Mouse (Mus musculus): ENCODE results near the gene Rab40c. TPM values are rescaled to one million over a fixed set of nuclear protein-coding genes. Genes with fewer than 3 reads are reported as not detected.

Rab40c gene
- polyA plus RNA-seq, 1 experiment from 2014 or later: 6.5 TPM

DNA sequence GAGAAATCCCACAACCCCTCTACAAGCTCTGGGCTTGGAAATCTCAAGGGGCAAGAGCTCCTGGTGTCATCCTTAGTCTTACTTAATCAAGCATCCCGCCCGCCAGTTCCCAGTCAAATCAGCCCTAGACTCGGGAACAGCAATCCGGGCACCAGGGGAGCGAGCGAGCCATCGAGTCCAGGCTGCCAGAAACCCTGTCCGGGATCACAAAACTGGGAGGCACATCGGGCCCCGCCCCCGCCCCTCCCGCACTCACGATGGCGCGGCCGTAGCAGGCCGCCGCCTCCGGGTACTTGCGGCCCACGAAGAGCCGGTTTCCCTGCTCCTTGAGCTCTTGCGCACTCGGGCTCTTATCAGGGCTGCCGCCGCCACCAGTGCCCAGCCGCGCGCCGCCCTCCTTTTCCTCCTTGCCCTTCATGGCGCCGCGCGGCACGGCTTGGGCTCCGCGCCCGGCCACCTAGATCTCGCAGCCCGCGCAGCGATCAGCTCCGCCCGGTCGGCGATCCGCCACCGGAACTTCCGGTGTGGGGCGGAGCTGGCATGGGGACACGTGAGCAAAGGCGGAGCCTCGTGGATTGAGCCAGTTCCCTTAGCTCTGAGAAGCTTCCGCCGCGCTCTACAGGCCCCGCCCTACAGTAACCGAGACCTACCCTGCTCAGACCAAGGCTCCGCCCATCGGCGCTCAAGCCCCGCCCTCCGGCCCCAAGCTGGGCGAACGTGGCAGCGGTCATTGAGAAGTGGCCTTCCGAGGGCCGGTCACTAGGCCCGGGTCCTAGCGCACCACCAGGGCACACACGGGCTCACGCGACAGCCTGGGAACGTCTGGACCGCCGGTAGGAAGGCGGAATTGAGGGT is 86.9 kb downstream of the Rab40c start:
- ATAC-seq (ENCODE audit: low read depth) (peak; percentile 89), DNase-seq (peak; percentile 99)
- no peaks in the 10 kb centered on the region for H3K9me3 ChIP-seq (replicated peaks)
- H3K4me1 ChIP-seq (replicated peaks): peaks cover 85% of the 10 kb centered on the region
- H3K27me3 ChIP-seq: no peaks in the 10 kb centered on the region
- peak overlapping the region; percentile 92 for H3K9ac ChIP-seq
- under 1% methylated on average over 76 of the region's 77 CpGs for WGBS (ENCODE audit: insufficient replicate concordance)
- H3K27ac ChIP-seq: peak overlapping the region; percentile 93
- H3K4me2 ChIP-seq: peak overlapping the region; percentile 99
- peaks cover 53% of the 10 kb centered on the region for H3K36me3 ChIP-seq
- H3K4me3 ChIP-seq (replicated peaks): peak overlapping the region; percentile 85

Other genes starting within 250 kb of the Rab40c start
- gene Gng13, start 202.6 kb downstream of the Rab40c start, polyA plus RNA-seq (2015; fragmentation: Nextera tagmentation; extraction: Ambion mirVana): 0.25 and 0.51 TPM in 2 replicates
- 24.8 and 25.4 TPM in 2 replicates for gene Chtf18, start 192.3 kb downstream of the Rab40c start, polyA plus RNA-seq (2015; fragmentation: Nextera tagmentation; extraction: Ambion mirVana)
- 7.6 and 8.4 TPM in 2 replicates for gene Rpusd1, start 192.1 kb downstream of the Rab40c start, polyA plus RNA-seq (2015; fragmentation: Nextera tagmentation; extraction: Ambion mirVana)
- gene Mslnl, start 183.7 kb downstream of the Rab40c start, polyA plus RNA-seq (2015; fragmentation: Nextera tagmentation; extraction: Ambion mirVana): not detected in 2 replicates
- 0.81 and 1.2 TPM in 2 replicates for gene Msln, start 165.3 kb downstream of the Rab40c start, polyA plus RNA-seq (2015; fragmentation: Nextera tagmentation; extraction: Ambion mirVana)
- 16.4 and 17.5 TPM in 2 replicates for gene Narfl, start 146.0 kb downstream of the Rab40c start, polyA plus RNA-seq (2015; fragmentation: Nextera tagmentation; extraction: Ambion mirVana)
- gene Haghl, start 134.1 kb downstream of the Rab40c start, polyA plus RNA-seq (2015; fragmentation: Nextera tagmentation; extraction: Ambion mirVana): 6.8 and 7.3 TPM in 2 replicates
- 0.05 and 0.07 TPM in 2 replicates for gene Ccdc78, start 133.1 kb downstream of the Rab40c start, polyA plus RNA-seq (2015; fragmentation: Nextera tagmentation; extraction: Ambion mirVana)
- 54.5 and 61.8 TPM in 2 replicates for gene Fam173a, start 126.8 kb downstream of the Rab40c start, polyA plus RNA-seq (2015; fragmentation: Nextera tagmentation; extraction: Ambion mirVana)
- 0.46 TPM in 1 of 2 replicates, not detected in the other for gene AC134908.4, start 124.1 kb downstream of the Rab40c start, polyA plus RNA-seq (2015; fragmentation: Nextera tagmentation; extraction: Ambion mirVana)
- 21.2 and 23.8 TPM in 2 replicates for gene Metrn, start 122.6 kb downstream of the Rab40c start, polyA plus RNA-seq (2015; fragmentation: Nextera tagmentation; extraction: Ambion mirVana)
- gene Fbxl16, start 110.6 kb downstream of the Rab40c start, polyA plus RNA-seq (2015; fragmentation: Nextera tagmentation; extraction: Ambion mirVana): 0.05 and 0.32 TPM in 2 replicates
- 11.9 and 14.2 TPM in 2 replicates for gene Wdr24, start 96.1 kb downstream of the Rab40c start, polyA plus RNA-seq (2015; fragmentation: Nextera tagmentation; extraction: Ambion mirVana)
- gene Jmjd8, start 90.9 kb downstream of the Rab40c start, polyA plus RNA-seq (2015; fragmentation: Nextera tagmentation; extraction: Ambion mirVana): 21.7 and 26.9 TPM in 2 replicates
- gene Stub1, start 86.3 kb downstream of the Rab40c start, polyA plus RNA-seq (2015; fragmentation: Nextera tagmentation; extraction: Ambion mirVana): 130 TPM in 2 replicates
- 0.20 and 0.30 TPM in 2 replicates for gene Rhbdl1, start 82.4 kb downstream of the Rab40c start, polyA plus RNA-seq (2015; fragmentation: Nextera tagmentation; extraction: Ambion mirVana)
- 0.28 and 0.57 TPM in 2 replicates for gene Gm20683, start 78.0 kb downstream of the Rab40c start, polyA plus RNA-seq (2015; fragmentation: Nextera tagmentation; extraction: Ambion mirVana)
- gene Rhot2, start 74.9 kb downstream of the Rab40c start, polyA plus RNA-seq (2015; fragmentation: Nextera tagmentation; extraction: Ambion mirVana): 12.8 and 13.5 TPM in 2 replicates
- gene Wdr90, start 58.2 kb downstream of the Rab40c start, polyA plus RNA-seq (2015; fragmentation: Nextera tagmentation; extraction: Ambion mirVana): 10.2 and 12.5 TPM in 2 replicates
- 62.1 and 66.2 TPM in 2 replicates for gene Mcrip2, start 51.0 kb downstream of the Rab40c start, polyA plus RNA-seq (2015; fragmentation: Nextera tagmentation; extraction: Ambion mirVana)
- 43.9 and 46.9 TPM in 2 replicates for gene Mettl26, start 44.7 kb downstream of the Rab40c start, polyA plus RNA-seq (2015; fragmentation: Nextera tagmentation; extraction: Ambion mirVana)
- gene Wfikkn1, start 38.9 kb downstream of the Rab40c start, polyA plus RNA-seq (2015; fragmentation: Nextera tagmentation; extraction: Ambion mirVana): 0.65 and 1.00 TPM in 2 replicates
- gene Pigq, start 25.2 kb upstream of the Rab40c start, polyA plus RNA-seq (2015; fragmentation: Nextera tagmentation; extraction: Ambion mirVana): 126 and 152 TPM in 2 replicates
- 5.1 and 7.2 TPM in 2 replicates for gene Nhlrc4, start 25.2 kb upstream of the Rab40c start, polyA plus RNA-seq (2015; fragmentation: Nextera tagmentation; extraction: Ambion mirVana)
- gene A930017K11Rik, start 32.8 kb upstream of the Rab40c start, polyA plus RNA-seq (2015; fragmentation: Nextera tagmentation; extraction: Ambion mirVana): 0.24 and 0.32 TPM in 2 replicates
- 11.1 and 12.3 TPM in 2 replicates for gene Capn15, start 66.1 kb upstream of the Rab40c start, polyA plus RNA-seq (2015; fragmentation: Nextera tagmentation; extraction: Ambion mirVana)
- 1.8 and 1.9 TPM in 2 replicates for gene Rab11fip3, start 149.8 kb upstream of the Rab40c start, polyA plus RNA-seq (2015; fragmentation: Nextera tagmentation; extraction: Ambion mirVana)
- 11.1 and 13.8 TPM in 2 replicates for gene Decr2, start 170.6 kb upstream of the Rab40c start, polyA plus RNA-seq (2015; fragmentation: Nextera tagmentation; extraction: Ambion mirVana)
- 56.2 and 58.8 TPM in 2 replicates for gene Nme4, start 175.9 kb upstream of the Rab40c start, polyA plus RNA-seq (2015; fragmentation: Nextera tagmentation; extraction: Ambion mirVana)
- 1.3 and 1.7 TPM in 2 replicates for gene Tmem8, start 193.6 kb upstream of the Rab40c start, polyA plus RNA-seq (2015; fragmentation: Nextera tagmentation; extraction: Ambion mirVana)
- 148 and 156 TPM in 2 replicates for gene Mrpl28, start 203.8 kb upstream of the Rab40c start, polyA plus RNA-seq (2015; fragmentation: Nextera tagmentation; extraction: Ambion mirVana)
- gene Axin1, start 219.0 kb upstream of the Rab40c start, polyA plus RNA-seq (2015; fragmentation: Nextera tagmentation; extraction: Ambion mirVana): 2.9 and 3.7 TPM in 2 replicates